Mouse (Mus musculus) forebrain, postnatal 0 days (tissue): ENCODE data around the gene Tmtc2. TPM values are rescaled to one million over a fixed set of nuclear protein-coding genes. Genes with fewer than 3 reads are reported as not detected.
"Not testable (repeated sequence)": the region's sequence is repeated elsewhere in the genome, so short reads cannot be mapped to it uniquely, and the experiment has no call there.

Experiments
- ATAC-seq: fragments of 200-750 bp; cut with Nextera tagmentation; 2 replicates; pipeline ENCODE4 v1.8.0; 2017; ENCODE audit warnings: mild to moderate bottlenecking, moderate library complexity
- DNase-seq: peaks from one replicate; pipeline ENCODE4 v3.0.0-alpha.2; 2015
- H3K27ac ChIP-seq: fragments of 300-500 bp; sonication (generic); 2 replicates; pipeline ENCODE4 v1.5.1; 2014; ENCODE audit warnings: low read depth, mild to moderate bottlenecking, antibody characterized with exemption, low read length, moderate library complexity, mixed read lengths
- H3K27me3 ChIP-seq: fragments of 300-500 bp; sonication (generic); 2 replicates; pipeline ENCODE4 v1.6.1; 2014; ENCODE audit warnings: mild to moderate bottlenecking, low read length, mixed read lengths; ENCODE audit not compliant: insufficient read depth
- H3K36me3 ChIP-seq: fragments of 300-500 bp; sonication (generic); 2 replicates; pipeline ENCODE4 v1.6.1; 2014; ENCODE audit warnings: mild to moderate bottlenecking, moderate library complexity; ENCODE audit not compliant: insufficient read depth
- H3K4me1 ChIP-seq: fragments of 300-500 bp; sonication (generic); 2 replicates; pipeline ENCODE4 v1.6.1; 2014; ENCODE audit warnings: antibody characterized with exemption; ENCODE audit not compliant: insufficient read depth
- H3K4me2 ChIP-seq: fragments of 300-500 bp; sonication (generic); 2 replicates; pipeline ENCODE4 v1.6.1; 2014; ENCODE audit warnings: low read depth, mild to moderate bottlenecking, moderate library complexity
- H3K4me3 ChIP-seq: fragments of 300-500 bp; sonication (generic); 2 replicates; pipeline ENCODE4 v1.5.1; 2014; ENCODE audit warnings: low read depth, low read length, mixed read lengths
- H3K9ac ChIP-seq: fragments of 300-500 bp; sonication (generic); 2 replicates; pipeline ENCODE4 v1.6.1; 2014; ENCODE audit warnings: mild to moderate bottlenecking
- H3K9me3 ChIP-seq: fragments of 300-500 bp; sonication (generic); 2 replicates; pipeline ENCODE4 v1.6.1; 2016; ENCODE audit warnings: low read length
- CTCF ChIP-seq: sonication (generic); IDR thresholded peaks from 2 replicates; pipeline ENCODE4 v1.5.1; 2016; ENCODE audit warnings: antibody characterized with exemption, control low read depth, low read depth
- WGBS: fragments of 180-500 bp; shearing (Covaris S2); extraction: QIAGEN DNeasy Blood & Tissue Kit; methylation state at CpG from one replicate; pipeline ENCODE4 v1.1.7; 2014; 5-methylcytosine and 5-hydroxymethylcytosine counted together
- polyA plus RNA-seq: library from polyadenylated mRNA; unstranded; fragments of >200 nt; fragmentation: Nextera tagmentation; extraction: Ambion mirVana; gene quantifications from 2 replicates; pipeline ENCODE4 v1.2.1, GENCODE M21; 2015
- total RNA-seq: library from RNA; depleted of rRNA; stranded (reverse); fragments of >200 nt; gene quantifications from 2 replicates; pipeline ENCODE4 v1.2.3, GENCODE M21; 2014

Tmtc2 gene
- total and polyA plus RNA-seq, 2 experiments from 2014 or later, result 4.6 to 11.1 TPM

- Histone ChIP-seq H3K9me3 (no peaks in the 10 kb centered on the region), H3K36me3 (no peaks in the 10 kb centered on the region), H3K4me1 (no peaks in the 10 kb centered on the region), H3K27me3 (no peaks in the 10 kb centered on the region), H3K27ac (no peak overlapping the region), H3K9ac (no peak overlapping the region), H3K4me2 (no peak overlapping the region), H3K4me3 (no peak overlapping the region)
- TF ChIP-seq CTCF, result no peak
- WGBS, result 42% methylated on average over 6 of the region's 6 CpGs
- ATAC-seq (no peak), DNase-seq (no peak)
Measured at GRCm38 (mm10) chr10:105284171-105284570, 290.1 kb downstream of the Tmtc2 start.

- H3K27ac ChIP-seq, result no peak overlapping the region
- 93% methylated on average over 3 of the region's 3 CpGs for WGBS
- H3K4me1 ChIP-seq, result no peaks in the 10 kb centered on the region
- DNase-seq (no peak), ATAC-seq (no peak)
- no peak overlapping the region for H3K9ac ChIP-seq
- no peaks in the 10 kb centered on the region for H3K36me3 ChIP-seq
- no peaks in the 10 kb centered on the region for H3K9me3 ChIP-seq
- TF ChIP-seq CTCF, result no peak
- H3K4me2 ChIP-seq, result no peak overlapping the region
- no peaks in the 10 kb centered on the region for H3K27me3 ChIP-seq
- no peak overlapping the region for H3K4me3 ChIP-seq
Measured at GRCm38 (mm10) chr10:105280933-105281332, 293.3 kb downstream of the Tmtc2 start.

- H3K4me1 ChIP-seq, result no peaks in the 10 kb centered on the region
- no peak overlapping the region for H3K4me3 ChIP-seq
- H3K36me3 ChIP-seq, result no peaks in the 10 kb centered on the region
- H3K9me3 ChIP-seq, result no peaks in the 10 kb centered on the region
- H3K27me3 ChIP-seq, result no peaks in the 10 kb centered on the region
- TF ChIP-seq CTCF, result peak; percentile 56
- no peak for ATAC-seq
- no peak overlapping the region for H3K9ac ChIP-seq
- H3K27ac ChIP-seq, result no peak overlapping the region
- H3K4me2 ChIP-seq, result no peak overlapping the region
- DNase-seq, result peak; percentile 21
- WGBS, result 41% methylated on average over 3 of the region's 3 CpGs
Measured at GRCm38 (mm10) chr10:105260053-105260452, 314.2 kb downstream of the Tmtc2 start.

- not testable (repeated sequence) for ATAC-seq
- WGBS, result 91% methylated on average over 22 of the region's 22 CpGs
- peak; percentile 35 for DNase-seq
Measured at GRCm38 (mm10) chr10:105238291-105238690, 336.0 kb downstream of the Tmtc2 start.

GRCm38 (mm10) chr10:105232864-105233263 lies 341.4 kb downstream of the Tmtc2 start:
- WGBS, result 95% methylated on average over 2 of the region's 2 CpGs
- H3K4me1 ChIP-seq, result no peaks in the 10 kb centered on the region
- no peak for ATAC-seq

More at GRCm38 (mm10) chr10:105238291-105238690, 336.0 kb downstream of the Tmtc2 start:
- not testable (repeated sequence) for H3K36me3 ChIP-seq, H3K4me3 ChIP-seq, H3K9me3 ChIP-seq, H3K9ac ChIP-seq, H3K4me1 ChIP-seq, H3K27ac ChIP-seq, H3K4me2 ChIP-seq, H3K27me3 ChIP-seq

GRCm38 (mm10) chr10:105230416-105230815 lies 343.8 kb downstream of the Tmtc2 start:
- ATAC-seq, result no peak
- Histone ChIP-seq H3K9ac (no peak overlapping the region), H3K4me1 (no peaks in the 10 kb centered on the region), H3K4me2 (no peak overlapping the region), H3K4me3 (no peak overlapping the region), H3K36me3 (no peaks in the 10 kb centered on the region), H3K9me3 (no peaks in the 10 kb centered on the region), H3K27me3 (no peaks in the 10 kb centered on the region), H3K27ac (no peak overlapping the region)
- DNase-seq, result no peak
- 79% methylated on average over 7 of the region's 7 CpGs for WGBS
- no peak for TF ChIP-seq CTCF

More at GRCm38 (mm10) chr10:105232864-105233263, 341.4 kb downstream of the Tmtc2 start:
- no peaks in the 10 kb centered on the region for H3K36me3 ChIP-seq
- H3K4me3 ChIP-seq, result no peak overlapping the region
- H3K9ac ChIP-seq, result no peak overlapping the region
- no peak overlapping the region for H3K4me2 ChIP-seq
- no peak overlapping the region for H3K27ac ChIP-seq
- no peaks in the 10 kb centered on the region for H3K27me3 ChIP-seq
- DNase-seq, result no peak
- TF ChIP-seq CTCF, result no peak
- H3K9me3 ChIP-seq, result no peaks in the 10 kb centered on the region

- no peak for TF ChIP-seq CTCF
- WGBS, result 72% methylated on average over 2 of the region's 2 CpGs
Measured at GRCm38 (mm10) chr10:105228623-105229022, 345.6 kb downstream of the Tmtc2 start.

GRCm38 (mm10) chr10:105227631-105228030 lies 346.6 kb downstream of the Tmtc2 start:
- ATAC-seq, result no peak

More at GRCm38 (mm10) chr10:105228623-105229022, 345.6 kb downstream of the Tmtc2 start:
- DNase-seq (no peak), ATAC-seq (no peak)
- Histone ChIP-seq H3K4me2 (no peak overlapping the region), H3K9me3 (no peaks in the 10 kb centered on the region), H3K9ac (no peak overlapping the region), H3K4me3 (no peak overlapping the region), H3K36me3 (no peaks in the 10 kb centered on the region), H3K4me1 (no peaks in the 10 kb centered on the region), H3K27me3 (no peaks in the 10 kb centered on the region), H3K27ac (no peak overlapping the region)

More at GRCm38 (mm10) chr10:105227631-105228030, 346.6 kb downstream of the Tmtc2 start:
- Histone ChIP-seq H3K27ac (no peak overlapping the region), H3K27me3 (no peaks in the 10 kb centered on the region), H3K9ac (no peak overlapping the region), H3K4me2 (no peak overlapping the region), H3K9me3 (no peaks in the 10 kb centered on the region), H3K36me3 (no peaks in the 10 kb centered on the region), H3K4me1 (no peaks in the 10 kb centered on the region), H3K4me3 (no peak overlapping the region)
- 60% methylated on average over 5 of the region's 5 CpGs for WGBS
- TF ChIP-seq CTCF, result no peak
- no peak for DNase-seq
